Mouse (Mus musculus) limb, embryonic 14.5 days (tissue): Measurements from ENCODE around the gene Pkn1. TPM values are rescaled to one million over a fixed set of nuclear protein-coding genes. Genes with fewer than 3 reads are reported as not detected.

Source experiments
- ATAC-seq: fragments of 200-750 bp; cut with Nextera tagmentation; 2 replicates; pipeline ENCODE4 v1.8.0; 2017; ENCODE audit warnings: low read depth, moderate number of reproducible peaks, moderate TSS enrichment; ENCODE audit not compliant: low FRiP score
- DNase-seq: peaks from one replicate; pipeline ENCODE4 v3.0.0-alpha.2; 2015; ENCODE audit warnings: low spot score
- H3K27ac ChIP-seq: fragments of 300-500 bp; sonication (generic); replicated peaks from 2 replicates; pipeline ENCODE4 v1.5.1; 2014; ENCODE audit warnings: low read depth, mild to moderate bottlenecking, low read length, moderate library complexity, mixed read lengths
- H3K27me3 ChIP-seq: fragments of 300-500 bp; sonication (generic); 2 replicates; pipeline ENCODE4 v1.6.1; 2014; ENCODE audit warnings: low read length, mixed read lengths; ENCODE audit not compliant: control insufficient read depth, insufficient read depth
- H3K36me3 ChIP-seq: fragments of 300-500 bp; sonication (generic); 2 replicates; pipeline ENCODE4 v1.6.1; 2014; ENCODE audit warnings: mild to moderate bottlenecking, low read length, moderate library complexity, mixed read lengths; ENCODE audit not compliant: control insufficient read depth, insufficient read depth
- H3K4me1 ChIP-seq: fragments of 300-500 bp; sonication (generic); 2 replicates; pipeline ENCODE4 v1.6.1; 2014; ENCODE audit warnings: antibody characterized with exemption, low read length, mixed read lengths; ENCODE audit not compliant: control insufficient read depth, insufficient read depth
- H3K4me2 ChIP-seq: fragments of 300-500 bp; sonication (generic); replicated peaks from 2 replicates; pipeline ENCODE4 v1.6.1; 2014; ENCODE audit warnings: low read depth, mild to moderate bottlenecking, low read length, moderate library complexity; ENCODE audit not compliant: severe bottlenecking
- H3K4me3 ChIP-seq: fragments of 300-500 bp; sonication (generic); replicated peaks from 2 replicates; pipeline ENCODE4 v1.5.1; 2014; ENCODE audit warnings: low read length
- H3K9ac ChIP-seq: fragments of 300-500 bp; sonication (generic); 2 replicates; pipeline ENCODE4 v1.6.1; 2014; ENCODE audit warnings: mild to moderate bottlenecking, low read depth, low read length, moderate library complexity; ENCODE audit not compliant: severe bottlenecking
- H3K9me3 ChIP-seq: fragments of 300-500 bp; sonication (generic); 2 replicates; pipeline ENCODE4 v1.6.1; 2016; ENCODE audit warnings: low read length; ENCODE audit not compliant: control insufficient read depth
- POLR2A ChIP-seq: fragments of 200-500 bp; IDR thresholded peaks from 2 replicates; pipeline ENCODE4 v1.8.0; 2012; ENCODE audit warnings: inconsistent platforms, mild to moderate bottlenecking, moderate library complexity, borderline replicate concordance; ENCODE audit not compliant: insufficient read depth, insufficient read length; ENCODE audit errors: extremely low read depth
- WGBS: fragments of 180-500 bp; shearing (Covaris S2); extraction: QIAGEN DNeasy Blood & Tissue Kit; methylation state at CpG from one replicate; pipeline ENCODE4 v1.1.7; 2014; 5-methylcytosine and 5-hydroxymethylcytosine counted together
- polyA plus RNA-seq, 2 experiments: library from polyadenylated mRNA; depleted of rRNA in 1 of 2; stranded (reverse) in 1 of 2; unstranded in 1 of 2; fragments of >200 nt; fragmentation: Nextera tagmentation in 1 of 2; extraction: Ambion mirVana in 1 of 2; gene quantifications; 2 replicates each; pipeline versions ENCODE4 v1.2.1 to v1.2.3; 2012 to 2014

Pkn1 gene
- polyA plus RNA-seq, 2 experiments = 24.3 to 46.9 TPM

DNA sequence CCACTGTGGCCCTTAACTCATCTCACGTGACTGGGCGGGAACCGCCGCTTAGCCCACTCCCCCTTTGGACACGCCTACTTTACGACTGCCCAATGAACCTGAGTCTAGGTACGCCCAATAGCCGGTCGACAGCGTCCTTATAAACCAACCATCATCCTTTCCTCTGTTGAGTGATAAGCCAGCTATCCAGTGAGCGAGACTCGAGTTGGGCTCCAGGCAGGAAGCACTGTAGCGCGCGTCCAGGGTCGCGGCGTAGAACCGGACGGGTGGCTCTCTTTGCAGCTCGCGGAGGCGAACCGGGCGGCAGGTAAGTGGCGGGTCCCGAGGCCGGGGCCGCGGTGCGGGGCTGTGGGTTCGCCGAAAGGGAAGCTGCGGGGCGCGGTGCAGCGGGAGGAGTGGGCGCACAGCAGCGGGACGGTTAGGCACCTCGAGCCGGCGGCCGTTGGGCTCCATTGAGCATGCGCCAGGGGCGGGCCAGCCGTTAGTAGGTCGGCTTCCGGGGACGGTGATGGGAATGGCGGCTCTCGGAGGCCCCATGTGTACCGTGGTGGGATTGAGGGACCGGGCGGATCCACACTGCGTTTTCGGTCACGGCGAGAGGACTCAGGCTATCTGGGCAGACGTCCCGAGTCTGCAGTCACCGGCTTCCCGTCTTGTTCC, 16.2 kb upstream of the Pkn1 start, which contains the start of gene Ddx39:
Gene Ddx39, plus strand, starts transcription at position 147 of the 660 bp plus-strand sequence.
- Histone ChIP-seq H3K27ac (peak within 1 kb of the TSS; percentile 84), H3K4me2 (peak within 1 kb of the TSS; percentile 85), H3K27me3 (no peaks in the 10 kb centered on the region), H3K4me3 (peak within 1 kb of the TSS; percentile 82), H3K9me3 (no peaks in the 10 kb centered on the region), H3K9ac (peak within 1 kb of the TSS; percentile 75), H3K4me1 (peaks cover 14% of the 10 kb centered on the region), H3K36me3 (peaks cover 10% of the 10 kb centered on the region)
- under 1% methylated on average over 58 of the region's 63 CpGs for WGBS
- ATAC-seq = peak; percentile 99
- peak; percentile 82; the same call in 1 of the 2 replicates for TF ChIP-seq POLR2A
- DNase-seq = peak; percentile 98

DNA sequence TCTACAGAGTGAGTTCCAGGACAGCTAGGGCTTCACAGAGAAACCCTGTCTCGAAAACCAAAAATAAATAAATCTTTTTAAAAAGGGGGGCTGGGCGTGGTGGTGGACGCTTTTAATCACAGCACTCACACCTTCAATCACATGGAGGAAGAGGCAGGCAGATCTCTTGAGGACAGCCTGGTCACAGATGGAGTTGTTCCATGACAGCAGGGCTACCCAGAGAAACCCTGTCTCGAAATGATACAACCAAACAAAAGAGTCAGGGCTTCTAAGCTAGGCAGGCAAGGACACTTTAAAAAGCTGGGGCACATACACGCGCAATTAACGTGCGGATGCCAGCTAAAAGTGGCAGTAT, 15.7 kb upstream of the Pkn1 start:
- Histone ChIP-seq H3K9me3 (no peaks in the 10 kb centered on the region), H3K27me3 (no peaks in the 10 kb centered on the region), H3K4me1 (peaks cover 14% of the 10 kb centered on the region), H3K9ac (no peak overlapping the region), H3K4me3 (peak overlapping the region; percentile 82), H3K36me3 (peaks cover 5% of the 10 kb centered on the region), H3K4me2 (peak overlapping the region; percentile 85), H3K27ac (0 out of 2 replicates have a peak overlapping the region, but pooled peaks have one; percentile 20)
- no peak for TF ChIP-seq POLR2A
- DNase-seq (no peak), ATAC-seq (peak; percentile 4)
- 17% methylated on average over 8 of the region's 8 CpGs for WGBS

DNA sequence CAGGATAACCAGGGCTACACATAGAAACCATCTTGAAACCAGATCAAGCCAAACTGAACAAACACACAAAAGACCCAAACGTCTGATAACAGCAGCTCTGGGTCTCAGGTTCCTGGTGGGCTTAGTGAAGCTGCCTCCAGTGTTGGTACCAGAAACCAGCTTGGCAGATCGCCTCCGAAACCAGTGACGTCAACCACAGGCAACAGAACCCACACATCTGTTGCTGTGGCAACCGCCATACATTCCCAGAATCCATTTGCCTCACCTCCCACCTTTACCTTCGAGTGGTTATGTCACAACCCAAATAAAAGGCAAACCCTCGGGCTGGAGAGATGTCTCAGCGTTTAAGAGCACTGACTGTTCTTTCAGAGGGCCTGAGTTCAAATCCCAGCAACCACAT, 8.6 kb upstream of the Pkn1 start:
- Histone ChIP-seq H3K4me3 (no peak overlapping the region), H3K4me1 (no peaks in the 10 kb centered on the region), H3K9ac (no peak overlapping the region), H3K27me3 (no peaks in the 10 kb centered on the region), H3K9me3 (no peaks in the 10 kb centered on the region), H3K36me3 (no peaks in the 10 kb centered on the region), H3K27ac (no peak overlapping the region), H3K4me2 (no peak overlapping the region)
- 67% methylated on average over 8 of the region's 8 CpGs for WGBS
- no peak for ATAC-seq
- TF ChIP-seq POLR2A = no peak
- DNase-seq = no peak

DNA sequence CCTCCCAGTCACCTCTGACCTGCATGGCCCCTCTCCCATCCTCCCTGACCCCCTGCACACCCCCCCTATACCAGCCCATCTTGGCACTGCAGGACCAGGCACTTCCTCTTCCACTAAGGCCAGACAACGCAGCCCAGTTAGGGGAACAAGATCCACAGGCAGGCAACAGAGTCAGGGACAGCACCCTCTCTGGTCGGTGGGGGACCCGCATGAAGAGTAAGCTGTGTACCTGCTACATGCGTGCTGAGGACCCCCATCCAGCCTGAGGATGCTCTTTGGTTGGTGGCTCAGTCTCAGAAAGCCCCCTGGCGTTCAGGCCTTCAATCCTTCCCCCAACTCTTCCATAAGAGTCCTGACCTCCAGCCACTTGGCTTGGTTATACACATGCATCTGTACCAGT, 7.4 kb upstream of the Pkn1 start:
- Histone ChIP-seq H3K9ac (no peak overlapping the region), H3K36me3 (no peaks in the 10 kb centered on the region), H3K4me3 (no peak overlapping the region), H3K4me1 (no peaks in the 10 kb centered on the region), H3K4me2 (no peak overlapping the region), H3K27me3 (no peaks in the 10 kb centered on the region), H3K27ac (no peak overlapping the region), H3K9me3 (no peaks in the 10 kb centered on the region)
- DNase-seq (no peak), ATAC-seq (no peak)
- WGBS = 60% methylated on average over 5 of the region's 5 CpGs
- TF ChIP-seq POLR2A = no peak

DNA sequence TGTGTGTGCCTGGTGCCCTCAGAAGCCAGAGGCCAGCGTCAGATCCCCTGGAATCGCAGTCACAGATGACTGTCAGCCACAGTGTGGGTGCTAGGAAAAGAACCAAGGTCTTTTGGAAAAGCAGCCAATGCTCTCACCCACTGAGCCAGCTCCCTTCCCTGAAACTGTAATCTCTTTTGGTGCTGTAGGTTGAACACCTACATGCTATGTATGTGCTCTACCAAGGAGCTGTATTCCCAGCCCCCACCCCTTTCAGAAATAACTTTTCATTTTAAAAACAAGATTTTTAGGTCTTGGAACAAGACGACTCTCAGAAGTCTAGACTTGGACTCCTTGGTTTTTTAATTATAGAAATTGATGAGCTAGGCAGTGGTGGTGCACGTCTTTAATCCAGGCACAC, 4.4 kb upstream of the Pkn1 start:
- H3K27ac ChIP-seq = no peak overlapping the region

More for the DNA sequence above, 4.4 kb upstream of the Pkn1 start:
- H3K9me3 ChIP-seq = no peaks in the 10 kb centered on the region
- no peak overlapping the region for H3K4me2 ChIP-seq
- 0 out of 2 replicates have a peak, but pooled peaks cover 3% of the 10 kb centered on the region for H3K4me1 ChIP-seq
- no peaks in the 10 kb centered on the region for H3K36me3 ChIP-seq
- H3K27me3 ChIP-seq = no peaks in the 10 kb centered on the region
- no peak for TF ChIP-seq POLR2A
- DNase-seq (no peak), ATAC-seq (no peak)
- no peak overlapping the region for H3K4me3 ChIP-seq
- H3K9ac ChIP-seq = no peak overlapping the region
- WGBS = 80% methylated on average over 4 of the region's 4 CpGs
